Mouse (Mus musculus): ENCODE results near the gene Furin.

DNA sequence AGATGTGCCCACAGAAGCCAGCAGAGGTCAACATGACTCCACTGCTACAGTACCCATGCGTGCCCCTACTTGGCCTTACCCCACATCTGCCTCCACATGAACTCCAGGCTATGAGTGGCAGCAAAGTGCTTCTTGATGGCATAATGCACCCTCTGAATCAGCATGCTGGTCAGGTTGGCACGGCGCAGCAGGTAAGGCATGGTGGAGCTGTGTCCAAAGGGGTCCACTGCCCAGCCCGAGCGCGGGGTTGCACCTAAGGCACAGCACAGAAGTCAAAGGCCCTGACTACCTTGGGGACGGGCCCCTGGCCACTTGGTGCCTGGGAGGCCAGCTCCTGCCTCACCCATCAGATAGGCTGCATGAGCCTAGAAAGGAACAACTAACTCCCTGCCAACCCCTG lies 38.0 kb downstream of the Furin start:
- TF ChIP-seq POLR2A (IDR thresholded peaks at IDR 0.05; ENCODE audit: control insufficient read depth, low read depth, low read length) (no peak), CTCF (IDR thresholded peaks at IDR 0.05; ENCODE audit: control insufficient read depth, insufficient read depth, insufficient replicate concordance, low read depth, low read length) (no peak; the same call in 1 of the 2 replicates)
